Comparison of ENCODE assay signal across 9 mouse cellular contexts in genomic region chr8:39695331-39695730, GRCm38 (mm10).
DNase-seq lines count a peak whose midpoint lies in the region; ATAC-seq and TF ChIP-seq lines count a peak whose summit lies in the region.
"Had no signal": no experiment of that assay in that cellular context is flagged by ENCODE, and none has a peak within 500 bp of the region (broad histone marks: within the 10 kb centered on the region; RNA-seq: fewer than 3 reads in every experiment).

No protein-coding gene starts in this region.

- WGBS in heart, adult 2 months = 79% methylated on average over 3 of the region's 3 CpGs
- 80% methylated on average over 3 of the region's 3 CpGs for WGBS in heart, embryonic 12.5 days
- WGBS in lung, postnatal 0 days = 76% methylated on average over 3 of the region's 3 CpGs

- H3K27ac ChIP-seq in heart, adult 2 months = no peak overlapping the region
- no peak overlapping the region for H3K27ac ChIP-seq in heart, embryonic 12.5 days (ENCODE audit: poor library complexity, severe bottlenecking)
- no peak overlapping the region for H3K27ac ChIP-seq in lung, postnatal 0 days (ENCODE audit: low read length)

- H3K36me3 ChIP-seq in heart, adult 2 months (ENCODE audit: control insufficient read depth, insufficient read depth, low read length) = no peaks in the 10 kb centered on the region
- no peaks in the 10 kb centered on the region for H3K36me3 ChIP-seq in heart, embryonic 12.5 days
- no peaks in the 10 kb centered on the region for H3K36me3 ChIP-seq in lung, postnatal 0 days (ENCODE audit: insufficient read depth, low read length)

- TF ChIP-seq CTCF in heart, adult 2 months (IDR thresholded peaks at IDR 0.05) = peak; percentile 54
- peak; percentile 38; the same call in 1 of the 2 replicates for TF ChIP-seq CTCF in lung, postnatal 0 days (IDR thresholded peaks at IDR 0.05)

- no peaks in the 10 kb centered on the region for H3K79me2 ChIP-seq in heart, adult 2 months (replicated peaks; ENCODE audit: control insufficient read depth, insufficient read depth, low read length)

- H3K27me3 ChIP-seq in heart, adult 2 months (ENCODE audit: control insufficient read depth, insufficient read depth, low read length) = no peaks in the 10 kb centered on the region
- H3K27me3 ChIP-seq in heart, embryonic 12.5 days (replicated peaks) = no peaks in the 10 kb centered on the region
- no peaks in the 10 kb centered on the region for H3K27me3 ChIP-seq in lung, postnatal 0 days (replicated peaks; ENCODE audit: insufficient read depth, low read length)

- no peak for TF ChIP-seq POLR2A in heart, adult 2 months (IDR thresholded peaks at IDR 0.05; ENCODE audit: insufficient read depth, low read depth, low read length)

- ATAC-seq in heart, embryonic 12.5 days (ENCODE audit: insufficient number of reproducible peaks, low FRiP score) = no peak
- ATAC-seq in lung, postnatal 0 days = no peak

- H3K4me1 ChIP-seq in heart, adult 2 months (ENCODE audit: control insufficient read depth, insufficient read depth, low read length) = no peaks in the 10 kb centered on the region
- no peaks in the 10 kb centered on the region for H3K4me1 ChIP-seq in heart, embryonic 12.5 days (replicated peaks)
- no peaks in the 10 kb centered on the region for H3K4me1 ChIP-seq in lung, postnatal 0 days (ENCODE audit: insufficient read depth, low read depth, low read length)

- DNase-seq in heart, adult 2 months = peak; percentile 5 to 23
- DNase-seq in lung, postnatal 0 days (ENCODE audit: low spot score) = no peak
- no peak for DNase-seq in lung, adult 18-20 months
- DNase-seq in embryo, embryonic 10.5 days (ENCODE audit: low spot score) = peak; percentile 5
- peak; percentile 15 to 30 for DNase-seq in right cerebral cortex, adult 2 months (ENCODE audit: low spot score in 2 of 2)
- no peak for DNase-seq in cerebellum, adult 11-12 months
- DNase-seq in c-Kit-positive CD71-positive TER-119-positive erythroid progenitor cells, embryonic 14.5 days (ENCODE audit: low spot score) = no peak
- DNase-seq: cerebellum, adult 8-10 months had no signal

- TF ChIP-seq EP300 in heart, adult 2 months (IDR thresholded peaks at IDR 0.05; ENCODE audit: insufficient read depth, low read depth, low read length) = no peak
- TF ChIP-seq EP300 in lung, postnatal 0 days (IDR thresholded peaks at IDR 0.05) = no peak

- peaks cover 4% of the 10 kb centered on the region; the same call in 1 of the 2 replicates for H3K9me3 ChIP-seq in heart, embryonic 12.5 days (replicated peaks)
- no peaks in the 10 kb centered on the region for H3K9me3 ChIP-seq in lung, postnatal 0 days (ENCODE audit: low read length)

- no peak overlapping the region for H3K9ac ChIP-seq in heart, adult 2 months (ENCODE audit: low read depth, low read length)
- no peak overlapping the region for H3K9ac ChIP-seq in heart, embryonic 12.5 days
- no peak overlapping the region for H3K9ac ChIP-seq in lung, postnatal 0 days (replicated peaks; ENCODE audit: low read depth)

- no peak overlapping the region for H3K4me2 ChIP-seq in heart, embryonic 12.5 days
- H3K4me2 ChIP-seq in lung, postnatal 0 days (replicated peaks; ENCODE audit: low read depth, low read length) = no peak overlapping the region

- intact Hi-C loops in heart, adult 2 months (cut with DNase I) = no loop called here

- H3K4me3 ChIP-seq in heart, adult 2 months = no peak overlapping the region
- no peak overlapping the region for H3K4me3 ChIP-seq in heart, embryonic 12.5 days
- H3K4me3 ChIP-seq in lung, postnatal 0 days (ENCODE audit: low read depth, low read length) = no peak overlapping the region

Comparison
In these comparisons a context has a peak if more than half of its experiments do, and no peak if none do; other contexts are left out.
1. DNase-seq: peak in heart, adult 2 months (2 of 2), embryo, embryonic 10.5 days (single experiment) and right cerebral cortex, adult 2 months (2 of 2); none in lung, postnatal 0 days (single experiment), lung, adult 18-20 months (0 of 2), cerebellum, adult 11-12 months (single experiment) and c-Kit-positive CD71-positive TER-119-positive erythroid progenitor cells, embryonic 14.5 days (single experiment).